In the genomic region with DNA sequence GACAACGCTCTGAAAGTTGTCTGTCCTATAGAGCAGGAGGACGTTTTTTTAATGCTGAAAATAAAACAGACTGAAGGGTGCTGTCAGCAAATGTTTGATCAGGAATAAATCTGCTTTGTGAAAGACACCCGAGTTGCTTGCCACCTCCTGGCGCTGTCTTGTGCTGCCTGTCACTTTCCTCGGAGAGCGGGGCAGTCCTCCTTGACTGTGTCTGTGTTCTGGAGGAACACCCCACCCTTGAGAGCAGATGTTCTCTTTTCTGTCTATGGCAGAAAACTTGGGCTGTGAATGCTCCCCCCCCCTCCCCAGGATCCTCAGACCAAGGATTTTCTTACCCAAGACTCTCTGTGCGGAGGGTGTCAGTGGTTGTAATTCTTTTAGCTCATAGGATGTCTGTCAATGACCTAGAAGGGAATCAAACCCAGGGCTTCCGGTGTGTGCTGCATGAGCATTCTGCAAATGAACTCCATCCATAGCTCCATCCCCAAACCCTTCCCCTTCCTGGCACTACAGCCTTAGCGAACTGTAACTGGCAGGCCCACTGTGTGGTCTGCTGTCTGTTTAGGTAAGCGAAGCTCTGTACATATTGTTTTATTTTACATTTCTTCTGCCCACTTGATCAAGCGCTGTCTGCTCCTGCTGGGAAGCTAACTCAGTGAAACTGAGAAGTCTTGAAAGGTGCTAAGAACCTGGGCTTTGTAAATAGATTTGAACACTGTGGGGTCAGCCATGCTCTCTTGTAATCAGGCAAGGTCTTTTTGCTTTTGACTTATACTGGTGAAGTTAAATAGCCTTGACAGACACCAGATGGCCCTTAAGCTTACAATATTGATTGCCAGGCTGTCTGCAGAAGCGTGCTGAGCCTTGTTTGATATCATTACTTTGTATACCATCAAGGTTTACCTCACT, we compare ENCODE assay signal across 12 mouse cellular contexts. TPM values are rescaled to one million over a fixed set of nuclear protein-coding genes. Genes with fewer than 3 reads are reported as not detected.
DNase-seq lines count a peak whose midpoint lies in the region; ATAC-seq and TF ChIP-seq lines count a peak whose summit lies in the region.
"Had no signal": no experiment of that assay in that cellular context is flagged by ENCODE, and none has a peak within 500 bp of the region (broad histone marks: within the 10 kb centered on the region; RNA-seq: fewer than 3 reads in every experiment).

No protein-coding gene starts in this region.

- H3K4me2 ChIP-seq in kidney, embryonic 14.5 days (replicated peaks; ENCODE audit: low read depth, low read length) = no peak overlapping the region
- H3K4me2 ChIP-seq in forebrain, postnatal 0 days (ENCODE audit: low read depth) = no peak overlapping the region
- H3K4me2 ChIP-seq: hindbrain, embryonic 15.5 days; limb, embryonic 13.5 days; lung, embryonic 15.5 days had no signal

- no peaks in the 10 kb centered on the region for H3K9me3 ChIP-seq in kidney, embryonic 14.5 days (ENCODE audit: control insufficient read depth, low read length)
- H3K9me3 ChIP-seq in embryonic facial prominence, embryonic 10.5 days = no peaks in the 10 kb centered on the region
- H3K9me3 ChIP-seq in forebrain, postnatal 0 days (ENCODE audit: low read length) = no peaks in the 10 kb centered on the region
- H3K9me3 ChIP-seq: hindbrain, embryonic 15.5 days; limb, embryonic 13.5 days; lung, embryonic 15.5 days had no signal

- DNase-seq in kidney, postnatal 25 days = no peak
- DNase-seq in embryonic facial prominence, embryonic 10.5 days (ENCODE audit: low spot score) = peak; percentile 29
- DNase-seq in forebrain, postnatal 0 days = peak; percentile 59
- peak; percentile 74 for DNase-seq in retina, embryonic 14.5 days (ENCODE audit: low spot score)
- DNase-seq in thymus, postnatal 10 days (ENCODE audit: low spot score in 2 of 2) = no peak
- no peak for DNase-seq in ovary, postnatal 10 days (ENCODE audit: low spot score)
- DNase-seq: adrenal gland, postnatal 36 days; cerebellum, adult 9-11 months had no signal

- no peaks in the 10 kb centered on the region for H3K4me1 ChIP-seq in kidney, embryonic 14.5 days (ENCODE audit: control insufficient read depth, insufficient read depth, low read length)
- peaks cover 10% of the 10 kb centered on the region for H3K4me1 ChIP-seq in embryonic facial prominence, embryonic 10.5 days
- H3K4me1 ChIP-seq in forebrain, postnatal 0 days (ENCODE audit: insufficient read depth) = peaks cover 7% of the 10 kb centered on the region; the same call in 1 of the 2 replicates
- H3K4me1 ChIP-seq: hindbrain, embryonic 15.5 days had no signal

- 0 out of 2 replicates have a peak, but pooled peaks have one; percentile 12 for ATAC-seq in kidney, embryonic 14.5 days (ENCODE audit: low FRiP score, low TSS enrichment)
- peak; percentile 88 for ATAC-seq in forebrain, postnatal 0 days

- no peak overlapping the region for H3K4me3 ChIP-seq in kidney, embryonic 14.5 days (ENCODE audit: low read length)
- no peak overlapping the region for H3K4me3 ChIP-seq in embryonic facial prominence, embryonic 10.5 days
- H3K4me3 ChIP-seq in forebrain, postnatal 0 days (ENCODE audit: low read depth, low read length) = no peak overlapping the region
- H3K4me3 ChIP-seq: hindbrain, embryonic 15.5 days; limb, embryonic 13.5 days; lung, embryonic 15.5 days had no signal

- 44% methylated on average over 12 of the region's 12 CpGs for WGBS in kidney, embryonic 14.5 days
- whole genome bisulfite sequencing in embryonic facial prominence, embryonic 10.5 days = 61% methylated on average over 12 of the region's 12 CpGs
- WGBS in forebrain, postnatal 0 days = 47% methylated on average over 12 of the region's 12 CpGs

- no peaks in the 10 kb centered on the region for H3K36me3 ChIP-seq in kidney, embryonic 14.5 days (ENCODE audit: control insufficient read depth, insufficient read depth, low read length)
- H3K36me3 ChIP-seq in embryonic facial prominence, embryonic 10.5 days (replicated peaks) = no peaks in the 10 kb centered on the region
- no peaks in the 10 kb centered on the region for H3K36me3 ChIP-seq in forebrain, postnatal 0 days (ENCODE audit: insufficient read depth)
- H3K36me3 ChIP-seq: hindbrain, embryonic 15.5 days; limb, embryonic 13.5 days; lung, embryonic 15.5 days had no signal

- no peak for TF ChIP-seq CTCF in forebrain, postnatal 0 days (IDR thresholded peaks at IDR 0.05; ENCODE audit: low read depth)

- H3K27me3 ChIP-seq in kidney, embryonic 14.5 days (ENCODE audit: control insufficient read depth, insufficient read depth, low read length) = no peaks in the 10 kb centered on the region
- no peaks in the 10 kb centered on the region for H3K27me3 ChIP-seq in embryonic facial prominence, embryonic 10.5 days (replicated peaks; ENCODE audit: low read depth, poor library complexity, severe bottlenecking)
- H3K27me3 ChIP-seq in forebrain, postnatal 0 days (ENCODE audit: insufficient read depth, low read length) = no peaks in the 10 kb centered on the region
- H3K27me3 ChIP-seq: hindbrain, embryonic 15.5 days; limb, embryonic 13.5 days; lung, embryonic 15.5 days had no signal

- H3K9ac ChIP-seq in kidney, embryonic 14.5 days (ENCODE audit: low read depth, low read length) = no peak overlapping the region
- no peak overlapping the region for H3K9ac ChIP-seq in forebrain, postnatal 0 days
- H3K9ac ChIP-seq: hindbrain, embryonic 15.5 days; limb, embryonic 13.5 days; lung, embryonic 15.5 days had no signal

- H3K27ac ChIP-seq in kidney, embryonic 14.5 days (ENCODE audit: low read depth, low read length) = no peak overlapping the region
- H3K27ac ChIP-seq in embryonic facial prominence, embryonic 10.5 days (replicated peaks) = peak overlapping the region; percentile 57; the same call in 1 of the 2 replicates
- H3K27ac ChIP-seq in forebrain, postnatal 0 days (ENCODE audit: low read depth, low read length) = 0 out of 2 replicates have a peak overlapping the region, but pooled peaks have one; percentile 41
- H3K27ac ChIP-seq: hindbrain, embryonic 15.5 days; limb, embryonic 13.5 days; lung, embryonic 15.5 days had no signal

RNA-seq across cellular contexts. Expression of a gene that starts 53.0 kb away (rescaled TPM):
- polyA plus RNA-seq in kidney, embryonic 14.5 days (2014; fragmentation: Nextera tagmentation; extraction: Ambion mirVana) = 9.8 and 19.6 TPM in 2 replicates
- polyA plus RNA-seq in embryonic facial prominence, embryonic 10.5 days (2016; fragmentation: Nextera tagmentation; extraction: Ambion mirVana) = 14.1 and 14.4 TPM in 2 replicates
- total RNA-seq in forebrain, postnatal 0 days (2014; rRNA removed) = 49.8 and 50.0 TPM in 2 replicates
- 11.4 and 13.0 TPM in 2 replicates for polyA plus RNA-seq in forebrain, postnatal 0 days (2015; fragmentation: Nextera tagmentation; extraction: Ambion mirVana)

Comparison
In these comparisons a context has a peak if more than half of its experiments do, and no peak if none do; other contexts are left out.
1. DNase-seq: peak in embryonic facial prominence, embryonic 10.5 days (single experiment), forebrain, postnatal 0 days (single experiment) and retina, embryonic 14.5 days (single experiment); none in kidney, postnatal 25 days (0 of 2), thymus, postnatal 10 days (0 of 2) and ovary, postnatal 10 days (single experiment).